Comparison of ENCODE assay signal across 9 mouse cellular contexts in genomic region chr13:92041584-92042563, GRCm38 (mm10).
A peak's percentile ranks its signal among the peaks of the same experiment; 100 is the strongest.
DNase-seq lines count a peak whose midpoint lies in the region; ATAC-seq lines count a peak whose summit lies in the region.
"Had no signal": no experiment of that assay in that cellular context is flagged by ENCODE, and none has a peak within 500 bp of the region (broad histone marks: within the 10 kb centered on the region; RNA-seq: fewer than 3 reads in every experiment).

No protein-coding gene starts in this region.

- H3K4me1 ChIP-seq in midbrain, embryonic 12.5 days, result peaks cover 12% of the 10 kb centered on the region; the same call in 1 of the 2 replicates

- peak; percentile 10 for DNase-seq in embryo, embryonic 11 days
- no peak for DNase-seq in embryo, embryonic 9.5 days (ENCODE audit: extremely low spot score)
- DNase-seq in A20 (ENCODE audit: low read depth, low spot score), result peak; percentile 21
- no peak for DNase-seq in cerebellum, adult 11 months
- no peak for DNase-seq in gastrocnemius, postnatal 36 days
- DNase-seq in urinary bladder, postnatal 36 days (ENCODE audit: low spot score in 2 of 2), result no peak
- DNase-seq: gastrocnemius, postnatal 10 days had no signal

- H3K4me2 ChIP-seq in midbrain, embryonic 12.5 days (replicated peaks), result no peak overlapping the region

- no peak overlapping the region for H3K9ac ChIP-seq in midbrain, embryonic 12.5 days (replicated peaks)

- intact Hi-C loops in gastrocnemius, postnatal 36 days (cut with DNase I), result no loop called here

- H3K36me3 ChIP-seq in midbrain, embryonic 12.5 days, result no peaks in the 10 kb centered on the region

- no peaks in the 10 kb centered on the region for H3K27me3 ChIP-seq in midbrain, embryonic 12.5 days

- peak; percentile 89 for ATAC-seq in granulocyte monocyte progenitor cell, adult 5-6 weeks (replicated peaks; ENCODE audit: poor library complexity, severe bottlenecking)
- peak; percentile 84 for ATAC-seq in midbrain, embryonic 12.5 days (ENCODE audit: low FRiP score, low read depth)

- 0 out of 2 replicates have a peak, but pooled peaks cover 2% of the 10 kb centered on the region for H3K9me3 ChIP-seq in midbrain, embryonic 12.5 days

- H3K27ac ChIP-seq in midbrain, embryonic 12.5 days (replicated peaks), result peak overlapping the region; percentile 31; the same call in 1 of the 2 replicates

- no peak overlapping the region for H3K4me3 ChIP-seq in midbrain, embryonic 12.5 days

- 45% methylated on average over 8 of the region's 8 CpGs for WGBS in midbrain, embryonic 12.5 days

Comparison
In these comparisons a context has a peak if more than half of its experiments do, and no peak if none do; other contexts are left out.
1. DNase-seq: peak in embryo, embryonic 11 days (single experiment) and A20 (single experiment); none in embryo, embryonic 9.5 days (single experiment), cerebellum, adult 11 months (single experiment), gastrocnemius, postnatal 36 days (0 of 2) and urinary bladder, postnatal 36 days (0 of 2).